Mouse (Mus musculus): ENCODE measurements around the gene Cdh18.

- TF ChIP-seq CTCF (IDR thresholded peaks at IDR 0.05; ENCODE audit: extremely low read depth, insufficient read length, insufficient replicate concordance, low read depth, low read length), result no peak
- TF ChIP-seq POLR2A (IDR thresholded peaks at IDR 0.05; ENCODE audit: low read depth, low read length), result no peak
Observed at GRCm38 (mm10) chr15:23366325-23366724, 817.5 kb downstream of the Cdh18 start.

Measured in small intestine, adult 2 months (tissue).